Mouse (Mus musculus) macrophage (primary cell): ENCODE measurements around the gene Mmp24. TPM values are rescaled to one million over a fixed set of nuclear protein-coding genes. Genes with fewer than 3 reads are reported as not detected.
"Not testable (repeated sequence)": the region's sequence is repeated elsewhere in the genome, so short reads cannot be mapped to it uniquely, and the experiment has no call there.

Experiments
- H3K27ac ChIP-seq: fragments of 350-480 bp; formaldehyde crosslinking; 2 replicates; pipeline ENCODE4 v1.9.0; 2021
- H3K36me3 ChIP-seq: fragments of 350-480 bp; formaldehyde crosslinking; 2 replicates; pipeline ENCODE4 v1.9.0; 2021; ENCODE audit errors: inconsistent target
- H3K4me3 ChIP-seq: fragments of 350-480 bp; formaldehyde crosslinking; 2 replicates; pipeline ENCODE4 v1.9.0; 2021; ENCODE audit errors: inconsistent target
- H3K79me2 ChIP-seq: fragments of 350-480 bp; formaldehyde crosslinking; 2 replicates; pipeline ENCODE4 v1.9.0; 2021; ENCODE audit errors: inconsistent target
- WGBS: methylation state at CpG from one replicate; pipeline ENCODE4 v1.1.7; 2026; ENCODE audit warnings: inconsistent platforms; ENCODE audit not compliant: missing documents; 5-methylcytosine and 5-hydroxymethylcytosine counted together
- polyA plus RNA-seq: library from polyadenylated mRNA; stranded (reverse); fragments of 250-400 nt; gene quantifications from 3 replicates; pipeline ENCODE4 v1.2.4, GENCODE M21; 2018; ENCODE audit warnings: inconsistent platforms
- total RNA-seq, 78 experiments: library from RNA; depleted of rRNA; stranded (reverse); fragments of 250-400 nt; gene quantifications; 1 replicate in 9 of 78; 2 replicates in 24 of 78; 3 replicates in 43 of 78; 4 replicates in 2 of 78; pipeline ENCODE4 v1.2.4; 2018; ENCODE audit warnings: inconsistent platforms in 56 of 78

Gene Mmp24
- not detected for total RNA-seq (2018; cell fraction: chromatin; rRNA removed)
- under 1 TPM in 18 of 26 experiments, not detected in 8; 0.03 to 0.06 (median 0.04) TPM for total RNA-seq (2018; cell fraction: cytosol; rRNA removed)
- not detected for total RNA-seq (2018; cell fraction: nucleus; rRNA removed)
- 0.04 TPM in 1 of 3 replicates, not detected in the others for polyA plus RNA-seq

DNA sequence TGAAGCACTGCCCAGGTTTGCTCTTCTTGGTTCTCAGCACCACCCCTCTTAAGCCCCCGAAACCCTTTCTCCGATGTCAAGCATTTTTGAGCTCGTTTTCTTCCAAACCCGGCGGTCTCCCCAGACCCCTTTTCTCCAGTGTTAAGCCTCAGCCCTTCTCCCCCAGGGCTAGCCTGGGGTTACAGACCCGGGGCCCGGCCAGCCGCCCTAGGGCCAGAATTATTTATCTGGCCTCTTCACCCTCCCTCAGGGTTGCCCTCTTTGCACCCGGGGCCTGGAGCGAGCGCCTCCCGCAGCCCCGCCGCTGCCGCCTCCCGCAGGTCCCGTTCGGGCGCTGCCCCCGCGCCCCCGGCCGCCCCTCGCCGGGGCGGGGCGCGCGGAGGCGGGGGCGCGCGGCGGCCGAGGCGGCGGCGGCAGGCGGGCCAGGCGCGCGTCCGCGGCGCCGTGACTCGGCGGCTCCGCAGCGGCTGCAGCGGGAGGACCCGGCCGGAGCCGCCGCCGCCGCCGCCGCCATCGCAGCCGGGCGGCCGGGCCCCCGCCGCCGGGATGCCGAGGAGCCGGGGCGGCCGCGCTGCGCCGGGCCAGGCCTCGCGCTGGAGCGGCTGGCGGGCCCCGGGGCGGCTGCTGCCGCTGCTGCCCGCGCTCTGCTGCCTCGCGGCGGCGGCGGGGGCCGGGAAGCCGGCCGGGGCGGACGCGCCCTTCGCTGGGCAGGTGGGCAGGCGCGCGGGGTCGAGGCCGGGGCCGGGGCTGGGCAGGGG lies at the start of gene Mmp24:
Gene Mmp24 (plus strand): TSS at position 416 of the 758 bp plus-strand sequence.
- Histone ChIP-seq H3K79me2 (no peaks in the 10 kb centered on the region), H3K27ac (no peak within 1 kb of the TSS), H3K4me3 (no peak within 1 kb of the TSS), H3K36me3 (no peaks in the 10 kb centered on the region)
- WGBS = 1% methylated on average over 56 of the region's 100 CpGs

DNA sequence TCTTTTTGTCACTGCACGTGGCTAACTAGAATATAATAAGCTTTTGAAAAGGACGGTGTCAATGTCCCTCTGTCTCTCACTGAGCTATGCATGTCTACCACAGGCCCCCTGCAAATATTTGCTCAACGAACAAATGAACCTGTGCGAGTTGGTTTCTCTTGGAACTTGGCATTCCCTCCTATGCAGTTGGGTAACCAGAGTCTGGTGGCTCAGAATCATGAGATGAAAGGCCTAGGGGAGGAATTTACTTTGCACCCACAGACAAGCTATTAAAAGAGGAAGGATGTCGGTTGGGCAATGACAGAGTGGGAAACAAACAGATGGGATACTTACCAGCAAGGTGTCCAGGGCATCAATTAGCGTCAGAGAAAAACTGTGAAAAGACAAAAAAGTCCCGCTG lies 48.8 kb upstream of the Mmp24 start:
- 32% methylated on average over 7 of the region's 7 CpGs for WGBS
- no peak overlapping the region for H3K27ac ChIP-seq
- no peak overlapping the region for H3K4me3 ChIP-seq
- peaks cover 18% of the 10 kb centered on the region; the same call in 1 of the 2 replicates for H3K79me2 ChIP-seq
- H3K36me3 ChIP-seq = peaks cover 27% of the 10 kb centered on the region

DNA sequence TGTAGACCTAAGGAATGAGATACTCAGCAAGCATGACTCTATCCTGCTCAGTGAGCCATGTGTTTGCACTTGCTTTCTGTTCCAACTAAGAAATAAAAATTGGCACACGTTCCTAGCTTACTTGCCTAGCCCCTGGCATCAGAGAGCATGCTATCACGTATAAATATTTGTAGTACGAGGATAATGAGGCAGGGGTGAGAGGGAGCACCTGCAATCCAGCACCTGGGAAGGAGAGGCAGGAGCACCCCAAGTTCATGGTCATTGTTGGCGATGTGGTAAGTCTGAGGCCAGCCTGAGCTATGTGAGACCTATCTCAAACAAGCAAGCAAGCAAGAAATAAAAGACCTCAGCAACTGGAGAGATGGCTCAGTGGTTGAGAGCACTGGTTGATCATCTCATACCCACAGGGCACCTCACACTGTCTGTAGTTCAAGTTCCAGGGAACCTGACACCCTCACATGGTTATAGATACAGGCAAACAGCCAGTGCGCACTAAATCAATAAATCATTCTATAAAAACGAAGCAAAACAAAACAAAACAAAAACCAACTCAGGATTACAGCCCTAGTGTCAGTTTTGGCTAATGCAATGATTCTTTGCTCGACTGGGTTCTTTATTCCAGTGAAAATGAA lies 47.3 kb upstream of the Mmp24 start:
- no peak overlapping the region for H3K4me3 ChIP-seq
- peaks cover 15% of the 10 kb centered on the region for H3K36me3 ChIP-seq
- no peak overlapping the region for H3K27ac ChIP-seq
- 73% methylated on average over 7 of the region's 7 CpGs for WGBS
- H3K79me2 ChIP-seq = peaks cover 18% of the 10 kb centered on the region; the same call in 1 of the 2 replicates

DNA sequence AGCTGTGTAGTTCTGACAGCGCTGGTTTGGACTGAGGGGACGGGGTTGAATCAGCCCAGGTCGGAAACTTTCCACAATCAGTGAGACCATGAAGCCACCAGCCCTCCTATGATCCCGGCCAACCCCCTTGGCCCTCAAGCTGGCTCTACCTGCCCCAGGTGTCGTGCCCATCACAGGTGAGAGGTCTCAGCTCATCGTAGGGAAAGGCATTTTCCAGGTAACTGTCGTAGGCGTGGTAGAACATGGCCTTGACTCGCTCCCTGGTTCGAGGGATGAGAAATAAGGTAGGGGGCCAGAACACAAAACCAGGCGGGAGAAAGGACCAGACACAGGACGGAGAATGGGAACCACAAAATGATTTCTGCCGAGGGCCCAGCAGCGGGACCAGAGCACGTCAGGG lies 46.4 kb upstream of the Mmp24 start:
- WGBS = 7% methylated on average over 15 of the region's 15 CpGs
- H3K4me3 ChIP-seq = peak overlapping the region; percentile 79
- H3K27ac ChIP-seq = no peak overlapping the region
- peaks cover 18% of the 10 kb centered on the region; the same call in 1 of the 2 replicates for H3K79me2 ChIP-seq
- peaks cover 7% of the 10 kb centered on the region; the same call in 1 of the 2 replicates for H3K36me3 ChIP-seq

DNA sequence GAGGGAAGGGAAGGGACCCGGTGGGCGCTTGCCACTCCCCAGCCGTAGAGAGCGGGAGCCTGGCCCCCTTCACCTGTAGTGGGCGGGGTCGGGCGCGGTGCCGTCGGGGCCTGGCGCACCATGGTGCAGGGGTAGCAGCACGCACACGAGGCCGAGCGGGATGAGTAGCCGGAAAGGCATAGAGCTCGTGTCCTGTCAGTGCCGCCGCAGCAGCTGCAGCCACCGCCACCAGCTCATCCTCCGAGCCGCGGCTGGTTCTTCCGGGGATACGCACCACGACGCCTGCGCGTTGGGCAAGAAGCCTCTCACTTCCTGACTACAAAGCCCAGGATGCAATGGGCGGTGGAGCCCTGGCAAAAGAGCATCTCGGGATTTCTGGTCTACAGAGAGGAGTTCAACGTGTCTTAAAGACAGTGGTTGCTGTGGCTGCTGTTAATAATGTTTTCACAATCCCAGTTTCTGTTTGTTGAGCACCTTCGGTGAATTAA lies 45.9 kb upstream of the Mmp24 start, which contains the start of gene Edem2:
Gene Edem2 (minus strand): TSS at position 318 of the 488 bp plus-strand sequence.
- H3K79me2 ChIP-seq = peaks cover 18% of the 10 kb centered on the region; the same call in 1 of the 2 replicates
- H3K36me3 ChIP-seq = 0 out of 2 replicates have a peak, but pooled peaks cover 2% of the 10 kb centered on the region
- under 1% methylated on average over 33 of the region's 33 CpGs for WGBS
- peak within 1 kb of the TSS; percentile 79 for H3K4me3 ChIP-seq
- no peak within 1 kb of the TSS for H3K27ac ChIP-seq

DNA sequence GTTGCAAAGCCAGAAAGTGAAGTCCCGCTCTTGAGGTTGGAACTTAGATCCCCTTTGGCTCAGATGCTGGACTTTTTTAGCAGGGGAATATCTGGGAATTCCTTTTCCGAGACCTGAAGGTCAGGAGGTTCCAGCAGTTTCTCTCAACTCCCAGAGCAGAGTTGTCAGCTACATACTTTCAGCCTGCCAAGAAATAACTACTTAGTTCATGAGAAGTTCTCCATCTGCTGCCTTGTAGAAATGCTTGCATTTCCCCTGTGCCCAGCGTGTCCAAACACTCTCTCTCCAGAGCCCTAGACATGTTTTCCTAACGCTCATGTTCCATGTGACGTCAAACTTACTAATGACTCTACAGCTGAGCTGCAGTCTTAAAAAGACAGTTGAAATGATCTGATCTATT lies 40.1 kb upstream of the Mmp24 start:
- Histone ChIP-seq H3K36me3 (no peaks in the 10 kb centered on the region), H3K4me3 (no peak overlapping the region), H3K79me2 (no peaks in the 10 kb centered on the region), H3K27ac (no peak overlapping the region)
- WGBS = 86% methylated on average over 5 of the region's 5 CpGs

DNA sequence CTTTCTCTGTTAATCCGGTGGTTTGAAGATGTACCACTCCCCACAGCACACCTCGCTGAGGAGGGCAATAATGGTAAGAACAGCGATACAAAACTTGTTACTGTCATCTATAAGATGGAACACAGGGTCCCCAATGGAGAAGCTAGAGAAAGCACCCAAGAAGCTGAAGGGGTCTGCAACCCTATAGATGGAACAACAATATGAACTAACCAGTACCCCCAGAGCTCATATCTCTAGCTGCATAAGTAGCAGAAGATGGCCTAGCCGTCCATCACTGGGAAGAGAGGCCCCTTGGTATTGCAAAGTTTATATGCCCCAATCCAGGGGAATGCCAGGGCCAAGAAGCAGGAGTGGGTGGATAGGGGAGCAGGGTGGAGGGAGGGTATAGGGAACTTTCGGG lies 39.4 kb upstream of the Mmp24 start, which contains the start of gene Gm17581:
Gene Gm17581 (minus strand): TSS at position 101 of the 400 bp plus-strand sequence.
- H3K4me3 ChIP-seq, H3K27ac ChIP-seq, H3K36me3 ChIP-seq, H3K79me2 ChIP-seq: not testable (repeated sequence)
- WGBS = 96% methylated on average over 5 of the region's 5 CpGs

DNA sequence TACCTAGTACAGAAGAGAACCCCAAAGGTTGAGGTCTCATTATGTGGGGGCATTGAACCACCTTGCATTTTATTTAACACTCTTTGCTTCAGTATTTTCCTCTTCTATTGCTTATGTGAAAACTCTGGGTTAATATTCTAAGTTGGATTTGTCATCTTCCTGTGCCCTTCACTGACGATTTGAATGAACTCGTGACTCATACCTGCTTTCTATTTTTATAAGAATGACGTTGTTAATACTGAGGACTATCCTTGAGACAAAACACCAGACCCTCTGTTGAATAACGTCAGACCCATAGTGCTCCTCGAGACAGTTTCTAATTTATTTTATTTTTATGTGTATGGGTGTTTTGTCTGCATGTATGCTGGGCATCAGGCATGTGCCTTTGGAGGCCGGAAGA lies 38.2 kb upstream of the Mmp24 start:
- Histone ChIP-seq H3K4me3 (no peak overlapping the region), H3K36me3 (no peaks in the 10 kb centered on the region), H3K27ac (no peak overlapping the region), H3K79me2 (no peaks in the 10 kb centered on the region)
- WGBS = 56% methylated on average over 6 of the region's 6 CpGs

DNA sequence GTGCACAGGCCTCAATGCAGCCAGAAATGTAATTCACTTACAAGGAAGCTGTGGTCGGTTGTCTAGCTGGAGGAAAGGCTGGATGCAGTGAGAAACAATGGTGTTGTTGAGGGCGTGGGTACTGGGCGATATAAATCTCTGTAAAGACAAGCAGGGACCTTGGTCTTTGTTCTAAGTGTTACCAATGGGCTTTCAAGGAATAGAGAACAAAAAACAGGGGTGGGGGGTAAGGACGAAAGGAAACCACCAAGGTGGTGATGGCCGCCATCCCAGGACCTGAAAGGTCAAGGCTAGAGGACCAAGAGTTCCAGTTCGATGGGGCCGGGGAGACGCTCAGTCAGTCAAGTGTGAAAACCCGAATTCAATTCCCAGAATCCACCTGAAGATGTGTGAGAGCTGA lies 37.3 kb upstream of the Mmp24 start:
- Histone ChIP-seq H3K27ac (no peak overlapping the region), H3K79me2 (no peaks in the 10 kb centered on the region), H3K36me3 (no peaks in the 10 kb centered on the region), H3K4me3 (no peak overlapping the region)
- 56% methylated on average over 9 of the region's 9 CpGs for WGBS

DNA sequence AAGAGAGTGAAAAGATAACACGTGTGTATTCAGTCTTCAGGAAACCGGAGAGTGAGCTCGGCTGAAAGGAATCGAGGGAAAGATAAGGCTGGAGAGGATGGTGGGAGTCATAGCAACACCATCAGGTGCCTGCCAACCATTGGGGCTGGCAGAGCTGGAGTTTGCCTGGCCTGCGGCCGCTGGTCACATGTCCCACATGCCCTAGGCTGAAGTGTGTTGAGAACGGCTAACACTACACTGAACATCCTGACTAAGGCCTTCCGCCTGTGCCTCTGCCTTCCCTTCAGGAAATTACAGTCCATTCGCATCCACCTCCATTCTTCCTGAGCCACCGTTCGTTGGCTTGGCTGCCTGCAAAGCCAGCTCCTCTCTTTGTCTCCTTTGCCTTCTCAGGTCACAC lies 32.9 kb upstream of the Mmp24 start:
- H3K27ac ChIP-seq = no peak overlapping the region
- 43% methylated on average over 11 of the region's 11 CpGs for WGBS

DNA sequence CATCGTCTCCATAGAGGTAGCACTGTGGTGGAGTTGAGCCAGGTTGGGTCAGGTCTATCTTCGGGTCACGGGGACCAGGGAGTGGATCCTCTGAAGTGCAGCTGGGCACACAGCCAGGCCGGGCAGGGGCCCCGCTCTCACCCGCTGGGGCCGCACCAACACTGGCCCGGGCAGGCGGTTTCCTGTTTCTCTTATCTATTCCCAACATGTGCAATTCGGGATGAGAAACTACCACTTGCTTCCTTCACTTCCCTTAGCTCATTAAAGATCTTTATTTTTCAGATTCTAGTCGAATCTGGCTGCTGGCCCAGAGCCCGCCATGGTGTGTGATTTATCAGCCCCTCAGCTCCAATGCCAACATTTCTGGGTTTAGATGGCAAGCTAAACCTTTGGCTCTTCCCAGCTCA lies 32.2 kb upstream of the Mmp24 start:
- no peak overlapping the region for H3K27ac ChIP-seq
- WGBS = 16% methylated on average over 12 of the region's 12 CpGs

More for the DNA sequence above, 32.9 kb upstream of the Mmp24 start:
- no peak overlapping the region for H3K4me3 ChIP-seq
- H3K79me2 ChIP-seq = no peaks in the 10 kb centered on the region
- no peaks in the 10 kb centered on the region for H3K36me3 ChIP-seq

DNA sequence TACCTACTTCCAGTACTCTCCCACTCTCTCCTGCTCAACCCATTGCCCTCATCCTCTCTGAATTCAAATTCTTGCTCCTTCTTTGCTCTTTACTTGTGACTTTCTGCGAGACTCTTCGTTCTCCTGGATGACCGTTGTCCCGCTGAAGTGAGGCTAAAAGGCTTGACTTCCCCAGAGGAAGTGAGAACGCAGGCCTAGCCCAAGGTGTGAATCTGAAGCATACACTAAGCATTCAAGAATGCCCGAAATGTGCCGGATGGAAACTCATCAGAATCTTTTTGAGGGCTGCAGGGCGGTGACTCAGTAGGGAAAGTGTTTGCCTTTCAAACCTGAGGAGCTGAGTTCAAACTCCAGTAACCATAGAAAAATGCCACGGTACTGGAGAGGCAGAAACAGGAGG lies 31.8 kb upstream of the Mmp24 start:
- Histone ChIP-seq H3K27ac (no peak overlapping the region), H3K4me3 (no peak overlapping the region), H3K36me3 (no peaks in the 10 kb centered on the region), H3K79me2 (no peaks in the 10 kb centered on the region)
- 30% methylated on average over 9 of the region's 9 CpGs for WGBS

More for the DNA sequence above, 32.2 kb upstream of the Mmp24 start:
- H3K36me3 ChIP-seq = no peaks in the 10 kb centered on the region
- H3K4me3 ChIP-seq = no peak overlapping the region
- H3K79me2 ChIP-seq = no peaks in the 10 kb centered on the region

DNA sequence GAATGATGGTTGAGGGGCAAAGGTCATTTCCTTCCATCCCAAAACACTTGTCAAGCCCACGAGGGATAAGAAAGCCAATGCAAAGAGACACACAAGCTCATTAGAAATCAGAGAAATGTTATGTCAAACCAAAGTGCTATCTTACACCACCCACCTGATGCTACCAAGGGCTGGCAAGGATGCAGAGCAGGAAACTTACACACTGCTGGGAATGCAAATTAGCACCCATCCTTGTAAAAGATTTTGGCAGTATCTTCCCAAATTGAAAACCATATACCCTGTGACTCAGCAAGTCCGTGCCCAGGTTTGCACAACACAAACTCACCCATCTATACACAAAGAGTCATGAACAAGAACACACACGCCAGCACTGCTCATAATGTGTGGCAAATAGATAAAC lies 29.7 kb upstream of the Mmp24 start:
- H3K27ac ChIP-seq = no peak overlapping the region
- no peaks in the 10 kb centered on the region for H3K36me3 ChIP-seq
- H3K79me2 ChIP-seq = no peaks in the 10 kb centered on the region
- WGBS = 69% methylated on average over 3 of the region's 3 CpGs
- no peak overlapping the region for H3K4me3 ChIP-seq

DNA sequence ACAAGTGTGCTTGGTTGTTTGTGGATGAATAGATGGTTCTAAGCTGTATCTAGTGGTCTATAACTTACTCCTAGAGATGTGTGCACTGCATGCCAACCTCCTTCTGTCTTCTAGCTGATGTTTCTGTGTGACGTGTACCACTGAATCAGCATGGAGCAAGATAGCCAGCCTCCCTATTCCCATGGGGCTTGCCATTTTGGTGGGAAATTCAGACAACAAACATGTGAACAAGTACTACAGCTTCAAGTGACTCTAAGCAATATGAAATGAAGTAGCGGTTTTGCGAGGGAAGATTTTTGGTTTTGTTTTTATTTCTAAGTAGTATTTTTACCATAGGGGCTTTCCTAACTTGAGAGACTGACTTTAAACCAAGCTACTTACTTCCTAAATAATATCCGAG lies 25.7 kb upstream of the Mmp24 start:
- H3K79me2 ChIP-seq = no peaks in the 10 kb centered on the region
- H3K4me3 ChIP-seq = no peak overlapping the region
- no peaks in the 10 kb centered on the region for H3K36me3 ChIP-seq
- no peak overlapping the region for H3K27ac ChIP-seq
- 86% methylated on average over 4 of the region's 4 CpGs for WGBS
